In genomic region chr4:59149043-59149442, GRCm38 (mm10) we compare ENCODE assay signal across 20 mouse cellular contexts. TPM values are rescaled to one million over a fixed set of nuclear protein-coding genes. Genes with fewer than 3 reads are reported as not detected.
DNase-seq lines count a peak whose midpoint lies in the region; ATAC-seq and TF ChIP-seq lines count a peak whose summit lies in the region.
"Had no signal": no experiment of that assay in that cellular context is flagged by ENCODE, and none has a peak within 500 bp of the region (broad histone marks: within the 10 kb centered on the region; RNA-seq: fewer than 3 reads in every experiment).

No protein-coding gene starts in this region.

- no peak overlapping the region for H3K4me3 ChIP-seq in kidney, postnatal 0 days (replicated peaks; ENCODE audit: low read depth, low read length)
- H3K4me3 ChIP-seq in kidney, embryonic 14.5 days (ENCODE audit: low read length), result no peak overlapping the region
- H3K4me3 ChIP-seq in thymus, adult 2 months (ENCODE audit: control insufficient read depth, insufficient read depth, low read length), result no peak overlapping the region
- H3K4me3 ChIP-seq: embryonic facial prominence, embryonic 15.5 days; forebrain, embryonic 10.5 days; limb, embryonic 15.5 days; midbrain, embryonic 12.5 days had no signal

- no peaks in the 10 kb centered on the region for H3K27me3 ChIP-seq in kidney, postnatal 0 days (ENCODE audit: insufficient read depth, low read length)
- no peaks in the 10 kb centered on the region for H3K27me3 ChIP-seq in kidney, embryonic 14.5 days (ENCODE audit: control insufficient read depth, insufficient read depth, low read length)
- H3K27me3 ChIP-seq in thymus, adult 2 months (ENCODE audit: control insufficient read depth, insufficient read depth, low read length), result no peaks in the 10 kb centered on the region
- H3K27me3 ChIP-seq: embryonic facial prominence, embryonic 15.5 days; limb, embryonic 15.5 days; midbrain, embryonic 12.5 days had no signal

- no peak overlapping the region for H3K27ac ChIP-seq in kidney, postnatal 0 days
- H3K27ac ChIP-seq in kidney, embryonic 14.5 days (ENCODE audit: low read depth, low read length), result no peak overlapping the region
- no peak overlapping the region for H3K27ac ChIP-seq in thymus, adult 2 months (ENCODE audit: control insufficient read depth, insufficient read depth, low read length)
- H3K27ac ChIP-seq: embryonic facial prominence, embryonic 15.5 days; forebrain, embryonic 10.5 days; hindbrain, embryonic 14.5 days; limb, embryonic 15.5 days; midbrain, embryonic 12.5 days had no signal

- no peaks in the 10 kb centered on the region for H3K9me3 ChIP-seq in kidney, postnatal 0 days (replicated peaks; ENCODE audit: low read length)
- H3K9me3 ChIP-seq in kidney, embryonic 14.5 days (ENCODE audit: control insufficient read depth, low read length), result no peaks in the 10 kb centered on the region
- H3K9me3 ChIP-seq: embryonic facial prominence, embryonic 15.5 days; forebrain, embryonic 10.5 days; limb, embryonic 15.5 days; midbrain, embryonic 12.5 days had no signal

- no peak for TF ChIP-seq POLR2A in thymus, adult 2 months (IDR thresholded peaks at IDR 0.05; ENCODE audit: control insufficient read depth, extremely low read depth, insufficient read depth, low read length, poor library complexity)

- H3K4me2 ChIP-seq in kidney, postnatal 0 days (ENCODE audit: low read length), result no peak overlapping the region
- no peak overlapping the region for H3K4me2 ChIP-seq in kidney, embryonic 14.5 days (replicated peaks; ENCODE audit: low read depth, low read length)
- H3K4me2 ChIP-seq: embryonic facial prominence, embryonic 15.5 days; hindbrain, embryonic 14.5 days; limb, embryonic 15.5 days; midbrain, embryonic 12.5 days had no signal

- no peaks in the 10 kb centered on the region for H3K36me3 ChIP-seq in kidney, postnatal 0 days (ENCODE audit: insufficient read depth, low read length)
- no peaks in the 10 kb centered on the region for H3K36me3 ChIP-seq in kidney, embryonic 14.5 days (ENCODE audit: control insufficient read depth, insufficient read depth, low read length)
- H3K36me3 ChIP-seq in thymus, adult 2 months (ENCODE audit: control insufficient read depth, insufficient read depth, low read length), result no peaks in the 10 kb centered on the region
- H3K36me3 ChIP-seq: embryonic facial prominence, embryonic 15.5 days; forebrain, embryonic 10.5 days; limb, embryonic 15.5 days; midbrain, embryonic 12.5 days had no signal

- no peak for ATAC-seq in CD4-positive, CD25-positive, alpha-beta regulatory T cell, adult 4 months
- ATAC-seq in kidney, postnatal 0 days (replicated peaks; ENCODE audit: low FRiP score, low read depth), result no peak
- ATAC-seq in kidney, embryonic 14.5 days (ENCODE audit: low FRiP score, low TSS enrichment), result no peak

- TF ChIP-seq CTCF in kidney, postnatal 0 days (IDR thresholded peaks at IDR 0.05; ENCODE audit: low read depth), result no peak
- no peak for TF ChIP-seq CTCF in thymus, adult 2 months (IDR thresholded peaks at IDR 0.05; ENCODE audit: borderline replicate concordance, control insufficient read depth, extremely low read depth, insufficient read depth, low read length, poor library complexity)

- WGBS in kidney, postnatal 0 days, result 84% methylated on average over 5 of the region's 5 CpGs
- WGBS in kidney, embryonic 14.5 days, result 79% methylated on average over 5 of the region's 5 CpGs
- 79% methylated on average over 5 of the region's 5 CpGs for WGBS in thymus, adult 2 months

- H3K4me1 ChIP-seq in kidney, postnatal 0 days (replicated peaks; ENCODE audit: insufficient read depth, low read length), result no peaks in the 10 kb centered on the region
- H3K4me1 ChIP-seq in kidney, embryonic 14.5 days (ENCODE audit: control insufficient read depth, insufficient read depth, low read length), result no peaks in the 10 kb centered on the region
- H3K4me1 ChIP-seq in thymus, adult 2 months (replicated peaks; ENCODE audit: control insufficient read depth, insufficient read depth, low read length), result no peaks in the 10 kb centered on the region
- H3K4me1 ChIP-seq: embryonic facial prominence, embryonic 15.5 days; forebrain, embryonic 10.5 days; limb, embryonic 15.5 days; midbrain, embryonic 12.5 days had no signal

- DNase-seq in CD4-positive, CD25-positive, alpha-beta regulatory T cell, adult 2 months (ENCODE audit: low read depth, low spot score), result peak; percentile 26
- DNase-seq in kidney, postnatal 0 days (ENCODE audit: low spot score), result peak; percentile 15
- peak; percentile 14 for DNase-seq in thymus, postnatal 25 days
- DNase-seq in thymus, adult 2 months, result no peak
- no peak for DNase-seq in cerebellum, adult 8-10 months
- no peak for DNase-seq in embryo, embryonic 11 days
- DNase-seq: adrenal gland, adult 2 months; cerebellum, adult 18-20 months; heart, adult 11 months; kidney, adult 11 months; lung, adult 2 months had no signal

- no peak overlapping the region for H3K9ac ChIP-seq in kidney, postnatal 0 days (ENCODE audit: low read depth, low read length)
- no peak overlapping the region for H3K9ac ChIP-seq in kidney, embryonic 14.5 days (ENCODE audit: low read depth, low read length)
- H3K9ac ChIP-seq: embryonic facial prominence, embryonic 15.5 days; hindbrain, embryonic 14.5 days; limb, embryonic 15.5 days; midbrain, embryonic 12.5 days had no signal

RNA-seq across cellular contexts. Expression of gene AI481877, which starts 10.3 kb away (rescaled TPM):
- not detected for polyA plus RNA-seq in CD4-positive, CD25-positive, alpha-beta regulatory T cell, adult 4 months (2017; shearing (Covaris generic))
- polyA plus RNA-seq in kidney, postnatal 0 days (2015; fragmentation: Nextera tagmentation; extraction: Ambion mirVana), result not detected in 2 replicates
- not detected in 2 replicates for polyA plus RNA-seq in kidney, embryonic 14.5 days (2014; fragmentation: Nextera tagmentation; extraction: Ambion mirVana)
- not detected in 2 replicates for polyA plus RNA-seq in thymus, adult 2 months (2012; rRNA removed)
- polyA plus RNA-seq: adrenal gland, adult 2 months; cortical plate, adult 2 months; embryonic facial prominence, embryonic 15.5 days; forebrain, embryonic 10.5 days; heart, postnatal 0 days; hindbrain, embryonic 14.5 days; limb, embryonic 15.5 days; midbrain, embryonic 12.5 days had no signal

RNA-seq across cellular contexts. Expression of gene Ugcg, which starts 40.0 kb away (rescaled TPM):
- polyA plus RNA-seq in CD4-positive, CD25-positive, alpha-beta regulatory T cell, adult 4 months (2017; shearing (Covaris generic)), result 10 to 100 TPM; 15.4 to 28.8 TPM
- 7.4 and 7.6 TPM in 2 replicates for polyA plus RNA-seq in kidney, postnatal 0 days (2015; fragmentation: Nextera tagmentation; extraction: Ambion mirVana)
- 12.7 and 16.0 TPM in 2 replicates for polyA plus RNA-seq in kidney, embryonic 14.5 days (2014; fragmentation: Nextera tagmentation; extraction: Ambion mirVana)
- polyA plus RNA-seq in thymus, adult 2 months (2012; rRNA removed), result 47.0 and 84.3 TPM in 2 replicates

Comparison
In these comparisons a context has a peak if more than half of its experiments do, and no peak if none do; other contexts are left out.
1. DNase-seq: peak in CD4-positive, CD25-positive, alpha-beta regulatory T cell, adult 2 months (single experiment), kidney, postnatal 0 days (single experiment) and thymus, postnatal 25 days (single experiment); none in thymus, adult 2 months (single experiment), cerebellum, adult 8-10 months (single experiment) and embryo, embryonic 11 days (single experiment).